Mouse (Mus musculus) midbrain, embryonic 13.5 days (tissue): ENCODE results near the gene Hc. TPM values are rescaled to one million over a fixed set of nuclear protein-coding genes. Genes with fewer than 3 reads are reported as not detected.

Source experiments
- ATAC-seq: fragments of 200-750 bp; cut with Nextera tagmentation; 2 replicates; pipeline ENCODE4 v1.8.0; 2017; ENCODE audit warnings: mild to moderate bottlenecking, moderate TSS enrichment, moderate library complexity
- H3K27ac ChIP-seq: fragments of 300-500 bp; sonication (generic); 2 replicates; pipeline ENCODE4 v1.5.1; 2015; ENCODE audit warnings: inconsistent platforms, mild to moderate bottlenecking, moderate library complexity
- H3K27me3 ChIP-seq: fragments of 300-500 bp; sonication (generic); 2 replicates; pipeline ENCODE4 v1.6.1; 2015; ENCODE audit warnings: mild to moderate bottlenecking, inconsistent platforms
- H3K36me3 ChIP-seq: fragments of 300-500 bp; sonication (generic); 2 replicates; pipeline ENCODE4 v1.6.1; 2015; ENCODE audit warnings: mild to moderate bottlenecking, inconsistent platforms
- H3K4me1 ChIP-seq: fragments of 300-500 bp; sonication (generic); replicated peaks from 2 replicates; pipeline ENCODE4 v1.6.1; 2015; ENCODE audit warnings: inconsistent platforms
- H3K4me2 ChIP-seq: fragments of 300-500 bp; sonication (generic); replicated peaks from 2 replicates; pipeline ENCODE4 v1.6.1; 2015; ENCODE audit warnings: moderate library complexity, mild to moderate bottlenecking, inconsistent platforms
- H3K4me3 ChIP-seq: fragments of 300-500 bp; sonication (generic); replicated peaks from 2 replicates; pipeline ENCODE4 v1.5.1; 2015; ENCODE audit warnings: mild to moderate bottlenecking, inconsistent platforms
- H3K9ac ChIP-seq: fragments of 300-500 bp; sonication (generic); replicated peaks from 2 replicates; pipeline ENCODE4 v1.6.1; 2015; ENCODE audit warnings: mild to moderate bottlenecking, inconsistent platforms
- H3K9me3 ChIP-seq: fragments of 300-500 bp; sonication (generic); 2 replicates; pipeline ENCODE4 v1.6.1; 2016; ENCODE audit warnings: mild to moderate bottlenecking, inconsistent platforms
- WGBS: fragments of 180-500 bp; shearing (Covaris S2); methylation state at CpG from one replicate; pipeline ENCODE4 v1.1.7; 2015; 5-methylcytosine and 5-hydroxymethylcytosine counted together
- polyA plus RNA-seq: library from polyadenylated mRNA; unstranded; fragments of >200 nt; fragmentation: Nextera tagmentation; extraction: Ambion mirVana; gene quantifications from 2 replicates; pipeline ENCODE4 v1.2.1, GENCODE M21; 2015

The Hc gene
- polyA plus RNA-seq, 1 experiment from 2014 or later: 0.58 TPM

DNA sequence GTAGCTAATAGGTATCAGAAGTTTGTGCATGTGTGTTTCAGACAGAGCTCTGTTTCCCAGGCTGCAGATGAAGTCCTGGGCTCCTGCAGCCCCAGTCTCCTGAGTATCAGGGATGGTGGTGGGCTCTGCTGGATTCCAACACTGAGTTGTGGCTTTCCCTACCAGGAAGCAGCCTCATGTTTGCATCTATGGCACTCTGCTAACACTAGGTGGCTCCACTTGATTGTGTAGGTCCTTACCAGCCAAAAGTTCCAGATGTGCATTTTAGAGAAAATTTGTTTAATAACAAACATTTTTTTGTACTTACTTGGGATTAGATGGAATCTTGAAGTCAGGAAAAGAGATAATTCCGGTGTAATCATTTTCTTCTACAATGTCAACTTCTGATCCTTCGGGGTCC is 16.3 kb downstream of the Hc start:
- no peak overlapping the region for H3K9ac ChIP-seq
- no peak overlapping the region for H3K4me2 ChIP-seq
- H3K36me3 ChIP-seq: no peaks in the 10 kb centered on the region
- H3K27ac ChIP-seq: no peak overlapping the region
- no peaks in the 10 kb centered on the region for H3K27me3 ChIP-seq
- no peaks in the 10 kb centered on the region for H3K4me1 ChIP-seq
- no peak for ATAC-seq
- no peak overlapping the region for H3K4me3 ChIP-seq
- H3K9me3 ChIP-seq: 0 out of 2 replicates have a peak, but pooled peaks cover 5% of the 10 kb centered on the region
- WGBS: 76% methylated on average over 2 of the region's 2 CpGs

DNA sequence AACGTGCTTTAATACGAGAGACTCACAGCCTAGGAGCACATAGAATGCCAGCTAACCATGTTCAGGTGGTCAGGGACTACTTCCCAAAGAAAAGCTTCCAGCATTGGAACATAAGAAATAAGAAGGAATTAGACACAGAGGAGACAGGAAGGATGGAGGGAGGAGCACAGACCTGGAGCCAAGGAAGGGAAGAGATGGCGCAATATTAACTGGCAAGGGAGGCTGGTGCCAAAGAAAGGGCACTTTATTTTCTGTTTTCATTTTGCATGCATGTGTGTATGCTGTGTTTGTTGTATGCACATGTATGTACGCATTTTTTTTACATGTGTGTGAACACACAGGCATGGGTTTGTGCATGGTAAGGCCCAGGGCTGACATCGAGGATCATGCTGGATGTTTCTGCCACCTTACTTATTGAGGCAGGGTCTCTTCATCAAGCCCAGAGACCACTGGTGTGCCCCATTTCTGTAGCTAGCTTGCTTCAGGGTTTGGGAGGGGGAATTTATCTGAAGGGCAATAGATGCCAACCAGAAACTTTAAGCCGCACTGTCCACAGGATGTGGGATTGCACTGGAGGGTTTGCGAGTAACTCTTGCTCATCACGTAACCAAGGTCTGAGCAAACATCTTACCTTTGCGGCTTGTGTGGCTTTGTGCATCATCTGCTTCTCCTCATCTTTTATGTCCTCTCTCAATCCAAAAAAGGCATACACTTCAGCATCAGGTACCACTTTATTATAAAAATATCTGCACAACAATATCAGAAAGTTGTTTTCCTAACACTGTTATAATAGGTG is 22.5 kb downstream of the Hc start:
- Histone ChIP-seq H3K9ac (no peak overlapping the region), H3K4me1 (no peaks in the 10 kb centered on the region), H3K4me2 (no peak overlapping the region), H3K9me3 (0 out of 2 replicates have a peak, but pooled peaks cover 5% of the 10 kb centered on the region), H3K4me3 (no peak overlapping the region), H3K27me3 (no peaks in the 10 kb centered on the region), H3K36me3 (no peaks in the 10 kb centered on the region), H3K27ac (no peak overlapping the region)
- 91% methylated on average over 9 of the region's 9 CpGs for WGBS
- no peak for ATAC-seq

DNA sequence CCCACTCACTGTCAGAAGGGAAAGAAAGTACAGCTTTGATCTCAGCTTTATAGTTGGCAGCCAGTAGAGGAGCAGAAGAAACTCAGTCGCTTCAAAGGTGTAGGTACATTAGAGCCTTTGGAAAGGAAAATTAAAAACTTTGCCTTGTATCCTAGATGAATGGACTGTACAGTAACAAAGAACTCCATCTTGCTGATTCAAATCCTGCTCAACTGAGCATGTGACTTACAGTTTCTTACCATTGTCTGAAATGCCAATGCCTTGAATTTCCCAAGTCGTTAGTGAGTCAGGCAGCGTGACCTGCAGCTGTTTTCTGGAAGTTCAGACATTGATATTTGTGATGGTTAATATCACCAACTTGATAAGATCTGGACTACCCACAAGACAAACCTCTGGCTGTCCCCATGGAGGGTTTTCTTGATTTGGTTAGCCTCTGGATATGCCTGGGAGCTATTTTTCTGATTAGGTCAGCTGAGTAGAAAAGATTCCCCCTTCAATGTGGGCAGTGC is 36.5 kb downstream of the Hc start:
- no peaks in the 10 kb centered on the region for H3K27me3 ChIP-seq
- no peak overlapping the region for H3K9ac ChIP-seq
- 89% methylated on average over 3 of the region's 3 CpGs for WGBS
- H3K9me3 ChIP-seq: no peaks in the 10 kb centered on the region
- no peak for ATAC-seq
- no peak overlapping the region for H3K4me2 ChIP-seq
- H3K27ac ChIP-seq: no peak overlapping the region
- H3K4me1 ChIP-seq: no peaks in the 10 kb centered on the region
- no peaks in the 10 kb centered on the region for H3K36me3 ChIP-seq
- H3K4me3 ChIP-seq: no peak overlapping the region

DNA sequence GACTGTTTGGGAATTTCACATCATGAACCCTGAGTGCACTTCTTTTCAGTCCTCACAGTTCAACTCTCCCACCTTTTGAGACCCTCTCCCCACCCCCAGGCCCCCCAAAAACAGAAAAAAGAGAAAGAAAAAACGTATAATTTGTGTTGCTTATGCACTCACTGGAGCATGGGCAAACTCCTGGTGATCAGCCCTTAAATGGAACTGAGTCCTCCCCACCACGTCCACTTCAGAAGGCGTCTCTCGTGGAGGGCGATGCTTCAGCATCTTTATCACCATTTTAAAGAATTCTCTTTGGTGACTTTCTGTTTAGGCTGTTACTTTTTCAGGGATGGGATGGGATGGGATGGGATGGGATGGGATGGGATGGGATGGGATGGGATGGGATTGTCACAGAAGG is 39.4 kb downstream of the Hc start:
- Histone ChIP-seq H3K4me2 (no peak overlapping the region), H3K9ac (no peak overlapping the region), H3K4me3 (no peak overlapping the region), H3K27ac (no peak overlapping the region), H3K27me3 (no peaks in the 10 kb centered on the region), H3K4me1 (no peaks in the 10 kb centered on the region), H3K36me3 (no peaks in the 10 kb centered on the region), H3K9me3 (no peaks in the 10 kb centered on the region)
- no peak for ATAC-seq
- 80% methylated on average over 5 of the region's 5 CpGs for WGBS

DNA sequence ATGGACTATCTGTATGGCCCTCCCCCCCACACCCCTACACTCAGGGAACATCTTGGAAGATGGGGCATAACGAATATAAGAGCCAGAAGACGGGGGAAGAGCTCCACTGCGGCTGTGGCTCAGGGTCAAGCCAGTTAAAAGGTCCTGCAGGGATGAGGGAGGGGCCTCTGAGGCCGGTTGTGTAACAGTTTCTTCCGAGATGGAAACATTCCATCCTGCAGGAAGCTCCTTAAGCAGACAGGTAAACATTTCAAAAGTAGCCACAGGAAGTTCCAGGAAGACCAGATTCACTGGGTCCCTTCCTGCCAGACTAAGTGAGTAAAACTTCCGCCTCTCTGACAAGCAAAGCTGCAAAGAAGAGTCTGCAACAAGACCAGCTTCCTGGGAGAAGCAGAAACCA is 45.4 kb downstream of the Hc start:
- H3K4me3 ChIP-seq: no peak overlapping the region
- no peak overlapping the region for H3K27ac ChIP-seq
- WGBS: 53% methylated on average over 6 of the region's 6 CpGs
- H3K4me1 ChIP-seq: no peaks in the 10 kb centered on the region
- no peak overlapping the region for H3K4me2 ChIP-seq
- no peaks in the 10 kb centered on the region for H3K27me3 ChIP-seq
- no peak for ATAC-seq
- no peaks in the 10 kb centered on the region for H3K9me3 ChIP-seq
- no peak overlapping the region for H3K9ac ChIP-seq
- no peaks in the 10 kb centered on the region for H3K36me3 ChIP-seq

- ATAC-seq: no peak
- Histone ChIP-seq H3K27me3 (no peaks in the 10 kb centered on the region), H3K4me3 (no peak overlapping the region), H3K27ac (no peak overlapping the region), H3K36me3 (no peaks in the 10 kb centered on the region), H3K4me1 (no peaks in the 10 kb centered on the region), H3K9ac (no peak overlapping the region), H3K4me2 (no peak overlapping the region), H3K9me3 (no peaks in the 10 kb centered on the region)
- 94% methylated on average over 8 of the region's 8 CpGs for WGBS
Observed at GRCm38 (mm10) chr2:35011649-35012048, 49.6 kb downstream of the Hc start.

DNA sequence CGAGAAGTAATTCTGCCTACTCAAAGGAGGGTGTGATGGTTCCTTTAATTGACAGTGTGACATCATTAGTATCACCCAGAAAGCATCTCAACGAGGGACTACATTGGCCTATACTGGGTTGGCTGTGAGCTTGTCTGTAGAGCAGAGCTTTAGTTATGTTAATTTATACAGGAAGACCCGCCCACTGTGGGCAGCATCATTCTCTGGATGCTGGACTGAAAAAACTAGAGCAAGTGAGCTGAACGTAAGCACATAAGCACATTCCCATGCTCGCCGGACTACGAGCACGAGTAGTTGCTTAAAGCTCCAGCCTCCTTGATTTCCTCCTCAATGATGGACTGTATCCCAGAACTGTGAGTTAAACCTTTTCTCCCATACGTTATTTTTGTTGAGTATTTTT is 62.3 kb downstream of the Hc start:
- Histone ChIP-seq H3K4me3 (no peak overlapping the region), H3K9me3 (no peaks in the 10 kb centered on the region), H3K36me3 (no peaks in the 10 kb centered on the region), H3K4me2 (no peak overlapping the region), H3K4me1 (peaks cover 11% of the 10 kb centered on the region), H3K9ac (no peak overlapping the region), H3K27me3 (no peaks in the 10 kb centered on the region), H3K27ac (no peak overlapping the region)
- ATAC-seq: no peak
- WGBS: 81% methylated on average over 9 of the region's 9 CpGs

DNA sequence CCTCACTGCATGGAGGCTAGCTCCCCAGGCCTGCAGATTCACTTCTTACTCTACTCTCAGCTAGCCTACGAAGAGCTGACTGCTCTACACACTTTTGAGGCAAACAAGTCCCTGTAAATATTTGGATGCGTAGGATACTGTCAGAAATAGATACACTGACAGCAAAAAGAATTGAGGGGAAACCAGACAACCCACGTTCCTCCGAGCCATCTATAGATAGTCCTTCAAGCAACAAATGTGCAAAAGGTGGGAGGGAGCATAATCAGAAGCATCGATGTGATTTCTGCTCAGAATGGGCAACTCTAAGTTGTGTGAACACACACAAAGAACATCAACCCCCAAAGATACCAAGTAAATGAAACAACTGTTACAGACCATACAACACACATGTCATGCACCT is 64.7 kb downstream of the Hc start:
- Histone ChIP-seq H3K4me1 (peaks cover 32% of the 10 kb centered on the region), H3K9me3 (no peaks in the 10 kb centered on the region), H3K36me3 (no peaks in the 10 kb centered on the region), H3K4me2 (no peak overlapping the region), H3K9ac (no peak overlapping the region), H3K27ac (no peak overlapping the region), H3K4me3 (no peak overlapping the region), H3K27me3 (no peaks in the 10 kb centered on the region)
- ATAC-seq: no peak
- 94% methylated on average over 5 of the region's 5 CpGs for WGBS

DNA sequence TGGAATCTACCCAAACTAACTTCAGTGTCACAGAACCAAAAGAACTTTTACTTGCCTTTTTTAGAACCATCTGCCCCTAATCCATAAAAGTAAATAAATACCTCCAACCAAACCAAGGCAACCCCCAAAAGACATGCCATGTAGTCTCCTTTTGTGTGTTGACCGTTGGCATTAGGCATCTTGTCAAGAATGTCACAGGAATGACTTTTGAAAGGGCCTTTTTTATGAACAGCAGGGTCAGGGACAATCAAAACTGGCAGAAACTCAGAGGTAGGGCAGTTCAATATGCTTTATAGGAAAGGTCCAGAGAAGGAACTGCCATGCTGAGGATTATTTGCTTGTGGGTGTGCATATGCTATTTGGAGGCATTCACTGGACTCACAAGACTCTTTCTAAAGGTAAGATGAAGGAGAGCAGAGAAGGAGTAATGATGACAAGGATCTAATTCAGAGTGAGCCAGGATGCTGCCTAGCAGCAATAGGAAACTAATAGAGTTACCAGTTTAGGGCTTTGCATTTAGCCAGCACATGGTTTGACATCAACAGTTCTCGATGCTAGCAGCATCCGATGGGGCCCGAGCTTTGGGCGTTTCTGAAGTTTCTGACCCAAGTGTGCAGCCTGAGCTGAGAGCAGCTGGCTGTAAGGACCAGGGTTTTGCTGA is 67.4 kb downstream of the Hc start:
- Histone ChIP-seq H3K4me3 (no peak overlapping the region), H3K9me3 (no peaks in the 10 kb centered on the region), H3K36me3 (no peaks in the 10 kb centered on the region), H3K9ac (no peak overlapping the region), H3K4me2 (no peak overlapping the region), H3K27me3 (no peaks in the 10 kb centered on the region), H3K4me1 (peaks cover 32% of the 10 kb centered on the region), H3K27ac (peak overlapping the region; percentile 90)
- WGBS: 35% methylated on average over 5 of the region's 5 CpGs
- peak; percentile 62 for ATAC-seq

DNA sequence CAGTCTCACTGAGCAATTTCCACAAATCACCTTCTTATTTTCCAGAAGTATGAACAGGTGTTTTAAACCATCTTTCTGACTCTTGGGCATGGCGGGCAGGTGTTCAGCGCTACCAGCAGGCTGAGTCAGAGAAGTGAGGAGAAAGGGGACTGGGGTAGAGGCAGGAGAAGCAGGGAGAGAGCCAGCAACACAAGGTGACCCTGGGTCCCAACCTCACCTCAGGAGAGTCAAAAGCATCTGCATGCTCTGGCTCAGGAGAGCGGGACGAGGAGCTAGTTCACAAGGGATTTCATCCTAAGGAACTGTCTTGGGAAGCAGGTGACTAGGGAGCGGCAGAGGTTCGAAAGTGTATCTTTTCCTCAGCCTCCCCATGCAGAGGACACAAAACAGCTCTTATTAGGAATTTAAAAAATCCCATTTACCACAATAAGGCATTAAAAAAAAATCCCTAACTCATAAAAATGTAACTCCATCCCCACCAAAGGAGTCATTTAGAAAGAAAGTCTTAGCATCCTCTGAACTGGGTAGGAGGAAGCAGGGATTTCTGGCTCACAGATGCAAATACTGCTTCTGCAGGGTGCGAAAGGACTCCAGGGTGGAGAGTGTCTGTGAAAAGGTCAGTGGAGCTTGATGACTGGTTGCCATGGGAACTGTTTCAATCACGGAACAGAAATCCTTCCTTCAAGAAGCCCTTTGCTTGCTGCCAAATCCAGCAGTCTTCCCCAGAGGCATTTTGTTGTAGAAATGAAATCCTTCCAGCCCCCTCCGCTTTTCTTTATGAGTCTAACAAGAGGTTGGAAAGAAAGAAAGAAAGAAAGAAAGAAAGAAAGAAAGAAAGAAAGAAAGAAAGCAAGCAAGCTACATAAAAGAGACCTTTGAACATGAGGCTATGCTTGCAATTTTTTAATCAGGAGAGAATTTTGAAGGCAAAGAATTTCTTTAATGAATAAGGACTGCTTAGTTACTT is 68.2 kb downstream of the Hc start:
- no peak overlapping the region for H3K9ac ChIP-seq
- H3K27me3 ChIP-seq: no peaks in the 10 kb centered on the region
- peak overlapping the region; percentile 46 for H3K4me2 ChIP-seq
- H3K4me3 ChIP-seq: no peak overlapping the region
- 3% methylated on average over 9 of the region's 9 CpGs for WGBS
- peaks cover 32% of the 10 kb centered on the region for H3K4me1 ChIP-seq
- H3K27ac ChIP-seq: peak overlapping the region; percentile 90
- H3K9me3 ChIP-seq: no peaks in the 10 kb centered on the region
- peak; percentile 93 for ATAC-seq
- no peaks in the 10 kb centered on the region for H3K36me3 ChIP-seq

DNA sequence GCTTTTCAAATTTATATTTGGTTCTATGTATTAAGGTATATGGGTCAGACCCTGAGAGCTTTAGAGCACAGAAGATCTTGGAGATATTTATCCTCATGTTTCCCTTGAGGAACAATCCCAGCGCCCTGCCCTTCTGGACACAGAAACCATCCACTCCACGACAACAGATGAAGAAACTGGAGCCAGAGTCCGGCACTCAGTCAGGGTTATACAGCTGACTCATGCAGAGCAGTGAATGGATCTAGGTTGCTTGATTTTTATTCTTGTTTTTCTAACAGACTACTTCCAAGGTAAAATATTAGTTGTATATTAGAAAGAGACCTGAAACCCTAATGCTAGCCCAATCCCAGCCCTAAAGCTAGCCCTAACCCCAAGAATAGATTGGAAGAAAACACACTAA is 69.3 kb downstream of the Hc start:
- ATAC-seq: no peak
- Histone ChIP-seq H3K9ac (no peak overlapping the region), H3K4me2 (no peak overlapping the region), H3K9me3 (no peaks in the 10 kb centered on the region), H3K36me3 (no peaks in the 10 kb centered on the region), H3K4me3 (no peak overlapping the region), H3K27ac (peak overlapping the region; percentile 65; the same call in 1 of the 2 replicates), H3K27me3 (no peaks in the 10 kb centered on the region), H3K4me1 (peaks cover 32% of the 10 kb centered on the region)
- WGBS: 73% methylated on average over 3 of the region's 3 CpGs

GRCm38 (mm10) chr2:34989749-34990148 is 71.5 kb downstream of the Hc start:
- Histone ChIP-seq H3K27me3 (no peaks in the 10 kb centered on the region), H3K9ac (no peak overlapping the region), H3K4me3 (no peak overlapping the region), H3K4me2 (no peak overlapping the region), H3K4me1 (peaks cover 29% of the 10 kb centered on the region), H3K27ac (no peak overlapping the region), H3K36me3 (no peaks in the 10 kb centered on the region), H3K9me3 (no peaks in the 10 kb centered on the region)
- 88% methylated on average over 1 of the region's 1 CpGs for WGBS
- ATAC-seq: no peak
